Mouse (Mus musculus): Measurements from ENCODE around the gene Olfr1404.

GRCm38 (mm10) chr1:173265701-173266100 is 53.5 kb downstream of the Olfr1404 start, which contains the start of gene Olfr418:
- TF ChIP-seq CTCF (IDR thresholded peaks at IDR 0.05; ENCODE audit: insufficient read depth, low read depth, low read length) (no peak), POLR2A (IDR thresholded peaks at IDR 0.05; ENCODE audit: insufficient read depth, low read depth, low read length) (no peak)
